Mouse (Mus musculus) liver, embryonic 14.5 days (tissue): Measurements from ENCODE around the gene Arl15.

Experiments used
- CTCF ChIP-seq: IDR thresholded peaks from 2 replicates; pipeline ENCODE4 v1.5.1; 2016; ENCODE audit warnings: antibody characterized with exemption, low read depth, control low read depth
- EP300 ChIP-seq: IDR thresholded peaks from 2 replicates; pipeline ENCODE4 v1.6.1; 2016; ENCODE audit warnings: antibody characterized with exemption, low read depth

DNA sequence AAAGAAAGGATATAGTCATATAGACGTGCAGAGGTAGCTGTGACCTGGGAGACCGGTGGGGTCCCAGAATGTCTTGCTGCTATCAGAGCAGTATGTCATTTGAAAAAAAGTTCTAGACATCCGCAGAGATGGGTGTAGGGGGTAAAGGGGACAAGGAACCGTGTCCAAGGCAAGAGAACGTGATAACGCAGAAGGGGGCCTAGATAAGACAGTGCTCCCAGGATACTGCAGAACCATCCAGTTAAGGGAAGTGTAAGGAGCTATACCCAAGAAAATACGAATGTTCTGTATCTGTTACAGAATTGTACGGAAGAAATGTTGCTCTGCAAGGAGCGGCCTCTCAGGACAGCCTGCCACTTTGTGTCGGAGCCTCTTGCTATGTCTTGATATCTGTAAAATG is 144.8 kb downstream of the Arl15 start:
- no peak for TF ChIP-seq CTCF
- TF ChIP-seq EP300 = no peak
